Comparison of ENCODE assay signal across 17 mouse cellular contexts in the genomic region with DNA sequence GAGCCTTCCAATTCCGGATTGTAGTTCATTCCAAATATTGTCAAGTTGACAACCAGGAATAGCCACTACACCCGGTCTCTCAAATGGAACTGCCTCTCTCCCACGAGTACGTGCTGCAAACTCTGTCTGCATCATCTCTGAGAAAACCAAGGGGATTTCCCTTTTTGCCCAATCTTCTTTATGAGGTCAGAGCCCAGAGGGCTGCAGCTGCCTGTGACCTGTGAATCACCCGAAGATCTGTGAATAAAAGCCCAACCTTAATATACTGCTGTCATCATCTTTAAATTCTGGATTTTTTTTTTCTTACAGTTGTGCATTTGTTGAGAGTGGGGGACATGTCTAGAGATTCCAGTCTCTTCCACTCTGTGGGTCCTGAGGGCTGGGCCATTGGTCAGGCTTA.
DNase-seq lines count a peak whose midpoint lies in the region; ATAC-seq and TF ChIP-seq lines count a peak whose summit lies in the region.
"Had no signal": no experiment of that assay in that cellular context is flagged by ENCODE, and none has a peak within 500 bp of the region (broad histone marks: within the 10 kb centered on the region; RNA-seq: fewer than 3 reads in every experiment).

No protein-coding gene starts in this region.

- ATAC-seq in CD4-positive, CD25-positive, alpha-beta regulatory T cell, adult 4 months = peak; percentile 99
- ATAC-seq in common myeloid progenitor, adult 5-6 weeks (replicated peaks; ENCODE audit: low read depth, poor library complexity, severe bottlenecking) = peak; percentile 68
- peak; percentile 97 for ATAC-seq in monocyte, adult 5-6 weeks (replicated peaks; ENCODE audit: insufficient number of reproducible peaks, low FRiP score, low TSS enrichment, poor library complexity, severe bottlenecking)
- no peak for ATAC-seq in intestine, postnatal 0 days
- ATAC-seq: intestine, embryonic 16.5 days had no signal

- H3K4me1 ChIP-seq in intestine, postnatal 0 days (replicated peaks; ENCODE audit: control insufficient read depth, insufficient read depth, low read length) = 0 out of 2 replicates have a peak, but pooled peaks cover 3% of the 10 kb centered on the region
- H3K4me1 ChIP-seq: heart, embryonic 13.5 days; limb, embryonic 15.5 days; lung, embryonic 15.5 days had no signal

- H3K4me3 ChIP-seq in intestine, postnatal 0 days (ENCODE audit: low read depth, low read length) = no peak overlapping the region
- H3K4me3 ChIP-seq: heart, embryonic 13.5 days; hindbrain, embryonic 10.5 days; limb, embryonic 15.5 days; lung, embryonic 15.5 days had no signal

- TF ChIP-seq CTCF in intestine, postnatal 0 days (IDR thresholded peaks at IDR 0.05; ENCODE audit: low read depth) = no peak

- no peaks in the 10 kb centered on the region for H3K36me3 ChIP-seq in intestine, postnatal 0 days (ENCODE audit: control insufficient read depth, insufficient read depth)
- H3K36me3 ChIP-seq: heart, embryonic 13.5 days; hindbrain, embryonic 10.5 days; limb, embryonic 15.5 days; lung, embryonic 15.5 days had no signal

- DNase-seq in adrenal gland, adult 2 months = peak; percentile 6
- no peak for DNase-seq in adrenal gland, adult 8-10 months
- DNase-seq in ovary, postnatal 10 days (ENCODE audit: low spot score) = no peak
- DNase-seq in testis, postnatal 14 days (ENCODE audit: low spot score) = no peak
- DNase-seq: cerebellum, adult 11-12 months; gastrocnemius, postnatal 25 days; kidney, postnatal 14 days; right cerebral cortex, postnatal 25 days had no signal

- H3K4me2 ChIP-seq in intestine, postnatal 0 days (replicated peaks; ENCODE audit: low read depth) = no peak overlapping the region
- H3K4me2 ChIP-seq: heart, embryonic 13.5 days; limb, embryonic 15.5 days; lung, embryonic 15.5 days had no signal

- 60% methylated on average over 5 of the region's 5 CpGs for WGBS in intestine, postnatal 0 days

- H3K9me3 ChIP-seq in intestine, postnatal 0 days (ENCODE audit: control insufficient read depth) = no peaks in the 10 kb centered on the region
- H3K9me3 ChIP-seq: heart, embryonic 13.5 days; hindbrain, embryonic 10.5 days; limb, embryonic 15.5 days; lung, embryonic 15.5 days had no signal

- no peaks in the 10 kb centered on the region for H3K27me3 ChIP-seq in intestine, postnatal 0 days (replicated peaks; ENCODE audit: control insufficient read depth, insufficient read depth, low read length)
- H3K27me3 ChIP-seq: heart, embryonic 13.5 days; limb, embryonic 15.5 days; lung, embryonic 15.5 days had no signal

- no peak overlapping the region for H3K27ac ChIP-seq in intestine, postnatal 0 days (ENCODE audit: low read depth, low read length)
- H3K27ac ChIP-seq: heart, embryonic 13.5 days; hindbrain, embryonic 10.5 days; limb, embryonic 15.5 days; lung, embryonic 15.5 days had no signal

- H3K9ac ChIP-seq in intestine, postnatal 0 days (ENCODE audit: low read depth, low read length) = no peak overlapping the region
- H3K9ac ChIP-seq: heart, embryonic 13.5 days; limb, embryonic 15.5 days; lung, embryonic 15.5 days had no signal
